Comparison of ENCODE assay signal across 9 mouse cellular contexts in genomic region chr10:106470533-106471205, GRCm38 (mm10). TPM values are rescaled to one million over a fixed set of nuclear protein-coding genes. Genes with fewer than 3 reads are reported as not detected.
DNase-seq lines count a peak whose midpoint lies in the region; ATAC-seq lines count a peak whose summit lies in the region.
"Had no signal": no experiment of that assay in that cellular context is flagged by ENCODE, and none has a peak within 500 bp of the region (broad histone marks: within the 10 kb centered on the region; RNA-seq: fewer than 3 reads in every experiment).

No protein-coding gene starts in this region.

- H3K9me3 ChIP-seq in kidney, embryonic 16.5 days (ENCODE audit: low read length) = no peaks in the 10 kb centered on the region
- no peaks in the 10 kb centered on the region for H3K9me3 ChIP-seq in forebrain, embryonic 10.5 days
- H3K9me3 ChIP-seq in liver, embryonic 11.5 days (ENCODE audit: control insufficient read depth, low read length) = no peaks in the 10 kb centered on the region

- H3K27me3 ChIP-seq in kidney, embryonic 16.5 days (ENCODE audit: insufficient read depth, low read length) = peaks cover 30% of the 10 kb centered on the region
- peaks cover 47% of the 10 kb centered on the region for H3K27me3 ChIP-seq in forebrain, embryonic 10.5 days (ENCODE audit: poor library complexity, severe bottlenecking)
- H3K27me3 ChIP-seq in liver, embryonic 11.5 days (replicated peaks; ENCODE audit: control insufficient read depth, insufficient read depth, low read length) = peaks cover 22% of the 10 kb centered on the region; the same call in 1 of the 2 replicates

- H3K4me2 ChIP-seq in kidney, embryonic 16.5 days (replicated peaks; ENCODE audit: low read depth, low read length) = peak overlapping the region; percentile 78
- peak overlapping the region; percentile 62 for H3K4me2 ChIP-seq in liver, embryonic 11.5 days

- no peak overlapping the region for H3K27ac ChIP-seq in kidney, embryonic 16.5 days (ENCODE audit: low read length)
- 0 out of 2 replicates have a peak overlapping the region, but pooled peaks have one; percentile 25 for H3K27ac ChIP-seq in forebrain, embryonic 10.5 days
- H3K27ac ChIP-seq in liver, embryonic 11.5 days (ENCODE audit: low read depth, low read length) = no peak overlapping the region

- 0 out of 2 replicates have a peak, but pooled peaks have one; percentile 15 for ATAC-seq in kidney, embryonic 16.5 days (ENCODE audit: low FRiP score, low TSS enrichment)
- ATAC-seq in liver, embryonic 11.5 days (replicated peaks; ENCODE audit: low FRiP score) = no peak
- ATAC-seq: Patski had no signal

- H3K4me1 ChIP-seq in kidney, embryonic 16.5 days (ENCODE audit: insufficient read depth, low read length) = no peaks in the 10 kb centered on the region
- H3K4me1 ChIP-seq in forebrain, embryonic 10.5 days = peaks cover 19% of the 10 kb centered on the region
- H3K4me1 ChIP-seq in liver, embryonic 11.5 days (replicated peaks; ENCODE audit: control insufficient read depth, insufficient read depth, low read length) = no peaks in the 10 kb centered on the region

- peak overlapping the region; percentile 56 for H3K4me3 ChIP-seq in kidney, embryonic 16.5 days (ENCODE audit: low read length)
- peak overlapping the region; percentile 63 for H3K4me3 ChIP-seq in forebrain, embryonic 10.5 days
- H3K4me3 ChIP-seq in liver, embryonic 11.5 days (ENCODE audit: low read depth, low read length) = peak overlapping the region; percentile 34

- DNase-seq in kidney, adult 11 months = no peak
- peak; percentile 34 for DNase-seq in brain, embryonic 18.5 days (ENCODE audit: low read depth, low spot score)
- no peak for DNase-seq in forebrain, embryonic 10.5 days (ENCODE audit: extremely low spot score, low spot score)
- DNase-seq in liver, embryonic 11.5 days (ENCODE audit: low spot score) = no peak
- peak; percentile 31 for DNase-seq in telencephalon, adult 2 months (ENCODE audit: low read depth, low spot score)
- no peak for DNase-seq in T-cell, adult 2 months (ENCODE audit: low spot score)
- no peak for DNase-seq in urinary bladder, adult 18-20 months (ENCODE audit: low spot score in 2 of 2)

- 9% methylated on average over 18 of the region's 18 CpGs for WGBS in kidney, embryonic 16.5 days
- WGBS in forebrain, embryonic 10.5 days = 13% methylated on average over 18 of the region's 18 CpGs
- WGBS in liver, embryonic 11.5 days = 20% methylated on average over 18 of the region's 18 CpGs

- H3K9ac ChIP-seq in kidney, embryonic 16.5 days (replicated peaks; ENCODE audit: low read length) = 0 out of 2 replicates have a peak overlapping the region, but pooled peaks have one; percentile 37
- no peak overlapping the region for H3K9ac ChIP-seq in liver, embryonic 11.5 days (ENCODE audit: low read depth, low read length)

- H3K36me3 ChIP-seq in kidney, embryonic 16.5 days (ENCODE audit: insufficient read depth, low read length) = no peaks in the 10 kb centered on the region
- no peaks in the 10 kb centered on the region for H3K36me3 ChIP-seq in forebrain, embryonic 10.5 days (replicated peaks)
- no peaks in the 10 kb centered on the region for H3K36me3 ChIP-seq in liver, embryonic 11.5 days (ENCODE audit: control insufficient read depth, insufficient read depth, low read length)

RNA-seq across cellular contexts. Expression of gene Ppfia2, which starts 0.5 kb away (rescaled TPM):
- polyA plus RNA-seq in kidney, embryonic 16.5 days (2015; fragmentation: Nextera tagmentation; extraction: Ambion mirVana) = 0.30 and 0.42 TPM in 2 replicates
- polyA plus RNA-seq in forebrain, embryonic 10.5 days (2016; fragmentation: Nextera tagmentation; extraction: Ambion mirVana) = 0.34 and 0.47 TPM in 2 replicates
- 0.19 and 0.23 TPM in 2 replicates for polyA plus RNA-seq in liver, embryonic 11.5 days (2014; fragmentation: Nextera tagmentation; extraction: Ambion mirVana)
- polyA plus RNA-seq: Patski had no signal

Comparison
In these comparisons a context has a peak if more than half of its experiments do, and no peak if none do; other contexts are left out.
1. DNase-seq: peak in brain, embryonic 18.5 days (single experiment) and telencephalon, adult 2 months (single experiment); none in kidney, adult 11 months (single experiment), forebrain, embryonic 10.5 days (single experiment), liver, embryonic 11.5 days (single experiment), T-cell, adult 2 months (single experiment) and urinary bladder, adult 18-20 months (0 of 2).
2. Peak in every context shown above with its lines, with median percentiles within 50 percentile points of each other: H3K4me3 ChIP-seq.